Mouse (Mus musculus): ENCODE measurements around the gene Slc25a3.

Slc25a3 gene

GRCm38 (mm10) chr10:91081959-91082507 is 41.8 kb downstream of the Slc25a3 start:
- ChIA-PET CTCF (interaction anchor here (0.7 to 1.6 kb wide), 9 partner anchors 21 to 106 kb away, joined by 3 to 10 read pairs (median 4); partner anchors contain the start of gene Slc25a3 (in 1 of the 4)), POLR2A (interaction anchor here (0.6 to 3.1 kb wide), 54 partner anchors 9 to 362 kb away, joined by 3 to 26 read pairs (median 4); partner anchors contain the start of genes Slc25a3 (in 1 of the 4) and Tmpo (in 1 of the 4))

GRCm38 (mm10) chr10:91080540-91080939 is 43.3 kb downstream of the Slc25a3 start:
- ChIA-PET CTCF (no interaction called here), POLR2A (interaction anchor here in 2 of 4 experiments (1.1 to 1.3 kb wide), 2 partner anchors 12 to 18 kb away, joined by 3 read pairs; no protein-coding TSS in a partner anchor)

- ChIA-PET CTCF (no interaction called here), POLR2A (interaction anchor here in 1 of 4 experiments (1.9 kb wide), 1 partner anchor 40 kb away, joined by 5 read pairs; no protein-coding TSS in a partner anchor)
These were observed 47.2 kb downstream of the Slc25a3 start for GRCm38 (mm10) chr10:91076667-91077066.

GRCm38 (mm10) chr10:91073345-91073744 is 50.5 kb downstream of the Slc25a3 start:
- POLR2A ChIA-PET: interaction anchor here in 3 of 4 experiments (1.2 to 2.5 kb wide), 6 partner anchors 9 to 49 kb away, joined by 3 to 9 read pairs (median 4); partner anchors contain the start of genes Apaf1 (in 2 of the 3) and Ikbip (in 2 of the 3)
- CTCF ChIA-PET: interaction anchor here in 2 of 4 experiments (1.9 to 2.5 kb wide), 2 partner anchors 13 kb away, joined by 5 to 6 read pairs; no protein-coding TSS in a partner anchor

- CTCF ChIA-PET: interaction anchor here in 2 of 4 experiments (0.7 to 1.0 kb wide), 2 partner anchors 44 to 103 kb away, joined by 3 read pairs; no protein-coding TSS in a partner anchor
- POLR2A ChIA-PET: interaction anchor here in 3 of 4 experiments (0.6 to 1.7 kb wide), 4 partner anchors 9 to 51 kb away, joined by 3 to 6 read pairs (median 4); partner anchors contain the start of genes Apaf1 (in 1 of the 3) and Ikbip (in 1 of the 3)
These were observed 52.1 kb downstream of the Slc25a3 start for GRCm38 (mm10) chr10:91071768-91072167.

Data from embryonic stem cell, embryonic (primary cell).